Mouse (Mus musculus): ENCODE data around the gene Car8. TPM values are rescaled to one million over a fixed set of nuclear protein-coding genes. Genes with fewer than 3 reads are reported as not detected.

The Car8 gene
- total RNA-seq (2021) = 10 to 100 TPM; 11.0 to 13.4 TPM
- long read RNA-seq, experiment 1, transcript Car8-201 (9 exons, 3,853 nt) = major isoform, 11 of 12 reads
- long read RNA-seq, experiment 1, partial matches to known transcripts = 1 of 12 reads
- long read RNA-seq, experiment 1, other reads (novel, unspliced or antisense) = 0 of 12 reads
- long read RNA-seq, experiment 2, transcript Car8-201 (9 exons, 3,853 nt) = major isoform, 9 of 11 reads
- long read RNA-seq, experiment 2, partial matches to known transcripts = 1 of 11 reads
- long read RNA-seq, experiment 2, other reads (novel, unspliced or antisense) = 1 of 11 reads

DNA sequence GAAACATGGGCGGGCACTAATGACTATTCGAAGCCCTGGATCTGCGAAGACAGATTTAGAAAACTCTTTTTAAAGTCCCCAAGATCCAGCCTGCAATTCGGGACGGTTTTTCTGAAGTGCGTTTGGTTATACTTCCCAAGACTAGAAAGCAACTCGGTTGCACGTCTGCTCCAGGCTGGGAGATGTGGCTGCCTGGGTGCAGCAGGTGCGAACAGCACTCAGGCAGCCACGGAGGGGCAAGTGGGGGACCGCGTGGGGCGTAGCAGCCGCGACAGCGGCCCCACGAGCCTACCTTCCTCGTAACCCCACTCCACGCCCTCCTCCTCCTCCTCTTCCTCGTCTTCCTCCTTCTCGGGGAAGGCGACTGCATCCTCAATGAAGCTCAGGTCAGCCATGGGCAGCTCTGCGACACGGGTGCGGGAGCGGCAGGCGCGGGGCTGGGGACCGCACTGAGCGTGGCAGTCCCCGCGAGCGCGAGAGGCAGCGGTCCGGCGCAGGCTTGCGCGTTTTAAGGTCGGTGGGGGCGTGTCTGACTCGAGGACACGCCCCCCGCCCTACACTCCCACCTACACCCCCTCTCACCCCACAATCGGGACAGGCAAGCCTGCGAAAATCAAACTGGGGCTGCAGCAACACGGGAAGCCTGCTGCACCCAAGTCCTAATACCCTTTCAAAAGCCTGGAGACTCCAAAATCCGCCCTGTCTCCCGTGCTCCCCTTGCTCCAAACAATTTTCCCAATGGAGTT is at the start of gene Car8:
TSS of gene Car8 (minus strand) at position 482 of the 746 bp plus-strand sequence.
- intact Hi-C loops (cut with DNase I) = no loop called here
- DNase-seq (ENCODE audit: low spot score in 2 of 2) = peak; percentile 5 to 47

DNA sequence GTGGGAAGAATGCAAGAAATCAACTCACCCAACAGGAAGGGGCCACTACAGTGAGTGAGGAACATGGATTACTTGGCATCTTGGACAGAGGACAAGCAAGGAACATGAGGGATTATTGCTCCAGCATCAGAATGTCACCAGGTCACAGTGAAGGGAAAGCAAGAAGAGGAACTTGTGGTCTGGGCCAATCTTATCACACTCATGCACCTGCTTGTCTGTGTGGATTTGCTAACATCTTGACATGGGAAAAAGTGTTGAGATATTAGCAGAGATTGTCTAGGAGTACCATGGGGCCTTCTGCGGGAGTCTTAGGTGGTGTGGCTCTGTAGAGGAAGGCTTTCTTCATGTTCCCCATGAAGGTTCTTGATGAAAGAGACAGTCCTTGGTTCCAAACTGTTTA is 46.1 kb upstream of the Car8 start:
- DNase-seq (ENCODE audit: low spot score in 2 of 2) = no peak
- intact Hi-C loops (cut with DNase I) = no loop called here

DNA sequence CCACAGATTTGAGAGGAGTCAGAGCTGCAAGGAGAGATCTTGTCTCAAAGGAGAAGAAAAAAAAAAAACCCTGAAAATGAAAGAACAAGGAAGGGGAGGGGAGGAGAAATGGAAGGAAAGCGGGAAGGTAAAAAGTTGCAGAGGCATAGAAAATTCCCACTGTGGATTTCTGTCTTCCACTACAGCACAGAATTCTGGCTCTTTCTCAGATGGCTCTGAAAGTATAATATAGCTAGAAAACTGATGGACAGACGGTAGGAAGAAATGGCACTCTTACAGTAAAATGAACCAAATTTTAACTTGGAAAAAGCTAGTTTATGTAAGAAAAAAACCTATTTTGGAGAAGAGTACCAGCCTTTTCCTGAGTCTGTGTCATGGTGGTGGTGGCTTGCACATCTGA is 39.3 kb upstream of the Car8 start:
- DNase-seq (ENCODE audit: low spot score in 2 of 2) = no peak
- intact Hi-C loops (cut with DNase I) = no loop called here

DNA sequence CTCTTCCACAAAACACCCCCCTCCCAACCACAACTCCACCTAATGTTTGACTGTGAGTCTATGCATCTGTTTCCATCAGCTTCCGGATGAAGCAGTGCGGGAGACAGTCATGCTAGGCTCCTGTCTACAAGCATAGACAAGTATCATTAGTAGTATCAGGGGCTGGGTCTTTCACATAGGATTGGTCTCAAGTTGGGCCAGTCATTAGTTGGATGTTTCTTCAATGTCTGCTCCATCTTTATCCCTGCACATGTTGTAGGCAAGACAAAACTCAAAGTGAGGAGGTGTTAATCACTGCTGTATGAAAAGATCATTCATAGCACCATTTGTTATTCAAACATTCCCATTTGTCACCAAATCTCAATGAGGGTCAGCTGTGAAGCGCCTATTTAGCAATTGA is 11.0 kb upstream of the Car8 start:
- DNase-seq (ENCODE audit: low spot score in 2 of 2) = no peak
- intact Hi-C loops (cut with DNase I) = no loop called here

DNA sequence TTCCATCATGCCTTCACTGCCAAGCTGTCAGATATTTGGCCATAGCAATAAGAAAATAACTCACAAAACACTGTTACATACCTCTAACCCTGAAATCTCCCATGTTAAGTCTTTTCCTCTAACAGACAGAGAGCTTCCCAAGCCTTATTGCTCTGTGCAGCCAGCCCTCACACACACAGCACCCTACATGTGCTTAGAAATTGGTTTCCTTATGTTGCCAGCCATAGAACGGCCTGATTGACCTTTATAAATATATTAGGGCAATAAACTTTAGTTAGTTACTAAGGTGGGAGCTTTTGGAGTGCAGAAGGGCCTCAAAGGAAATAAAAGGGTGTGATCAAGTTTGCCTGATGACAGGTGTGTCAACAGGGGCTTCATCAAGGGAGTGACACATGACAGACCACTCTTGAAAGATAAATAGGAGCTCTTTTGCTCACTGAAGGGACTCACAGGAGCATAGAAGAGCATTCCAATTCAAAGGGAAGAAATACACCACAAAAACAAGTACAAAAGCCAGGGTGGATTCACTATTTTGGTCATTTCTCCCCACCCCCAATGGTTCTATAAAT is 6.7 kb upstream of the Car8 start:
- no peak for DNase-seq (ENCODE audit: low spot score in 2 of 2)
- intact Hi-C loops (cut with DNase I) = no loop called here

DNA sequence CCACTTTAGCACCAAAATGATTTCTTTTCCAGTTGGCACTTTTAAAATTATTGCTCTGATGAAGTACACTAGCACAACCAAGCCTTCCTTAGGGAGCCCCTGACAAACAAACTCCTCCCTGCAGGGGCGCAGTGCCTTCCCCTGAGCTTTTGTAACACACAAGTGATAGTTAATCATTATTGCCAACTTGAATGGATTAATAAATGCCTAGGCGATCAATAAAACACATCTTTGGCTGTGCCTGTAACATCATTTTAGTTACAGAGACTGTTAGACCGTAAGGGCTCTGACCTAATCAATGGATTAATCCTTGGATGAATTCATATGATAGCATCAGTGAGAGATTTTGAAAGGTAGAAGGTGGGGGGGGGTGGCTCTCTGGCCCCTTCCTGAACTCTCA is 6.2 kb upstream of the Car8 start:
- DNase-seq (ENCODE audit: low spot score in 2 of 2) = no peak
- intact Hi-C loops (cut with DNase I) = no loop called here

DNA sequence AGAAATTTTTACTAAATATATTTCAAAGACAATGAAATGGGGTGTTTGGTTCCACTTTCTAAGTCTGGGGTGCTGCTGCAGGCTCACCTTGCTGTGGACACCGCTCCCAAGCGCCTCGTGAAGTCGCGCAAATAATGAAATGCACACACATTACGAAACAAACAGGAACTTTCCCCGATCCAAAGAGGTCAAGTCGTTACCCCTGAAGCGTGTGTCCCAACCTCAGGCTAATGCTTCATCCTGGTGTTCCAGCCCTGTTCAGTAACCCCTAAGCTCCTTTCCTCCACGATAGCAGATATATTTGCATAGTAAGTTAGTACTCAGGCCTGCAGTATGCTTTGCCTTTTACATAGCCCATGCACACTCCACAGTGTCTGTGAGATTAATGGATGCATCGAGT is 858 bp upstream of the Car8 start:
- no peak for DNase-seq (ENCODE audit: low spot score in 2 of 2)
- intact Hi-C loops (cut with DNase I) = no loop called here

DNA sequence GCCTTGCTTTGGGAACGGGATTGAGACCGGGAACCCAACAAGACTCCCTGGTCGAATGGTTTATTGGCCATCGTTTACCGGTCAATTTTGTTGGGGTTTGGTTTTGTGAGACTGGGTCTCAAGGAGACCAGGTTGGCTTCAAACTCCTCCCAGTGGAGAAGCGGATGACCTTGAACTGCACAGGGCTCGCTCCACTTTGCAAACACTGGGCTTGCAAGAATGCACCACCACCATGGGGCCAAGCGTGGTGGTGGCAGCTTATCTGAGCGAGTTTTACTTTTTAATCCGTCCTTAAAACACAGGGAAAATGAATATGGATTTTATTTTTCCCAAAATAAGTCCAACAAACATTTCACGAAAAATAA is 447 bp upstream of the Car8 start:
- DNase-seq (ENCODE audit: low spot score in 2 of 2) = no peak
- intact Hi-C loops (cut with DNase I) = no loop called here

DNA sequence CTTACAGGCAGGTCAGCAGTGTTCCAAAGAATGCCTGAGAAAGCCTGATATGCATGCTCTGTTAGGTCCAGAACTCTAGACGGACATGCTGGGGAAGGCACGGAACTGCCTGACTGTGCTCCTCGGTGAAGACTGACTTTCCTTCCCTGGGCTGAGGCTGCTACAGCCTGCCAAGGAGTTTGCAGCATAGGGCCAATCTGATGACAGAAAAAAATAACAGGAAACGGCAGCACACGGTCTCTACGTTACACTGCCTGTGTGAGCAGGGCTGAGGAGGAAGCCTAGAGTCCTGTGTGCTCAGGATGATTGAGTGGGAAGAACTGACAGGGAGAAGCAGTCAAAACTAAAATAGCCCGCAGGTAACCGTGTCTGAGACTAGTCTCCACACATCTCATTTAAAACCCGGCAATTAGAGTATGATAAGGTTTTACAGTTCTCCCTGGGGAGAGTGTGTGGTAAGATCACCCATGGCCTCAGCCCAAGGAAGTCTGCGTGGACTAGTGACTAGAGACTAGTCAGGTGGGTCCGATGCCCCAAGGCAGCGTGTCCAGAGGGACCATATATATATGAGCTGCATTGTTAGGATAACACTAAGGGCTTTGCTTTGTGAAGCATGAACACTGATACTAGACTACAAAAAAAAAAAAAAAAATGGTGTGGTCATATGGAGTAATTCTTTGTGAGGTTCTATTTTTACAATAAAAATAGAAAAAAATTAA is 6.3 kb downstream of the Car8 start:
- DNase-seq (ENCODE audit: low spot score in 2 of 2) = no peak
- intact Hi-C loops (cut with DNase I) = no loop called here

DNA sequence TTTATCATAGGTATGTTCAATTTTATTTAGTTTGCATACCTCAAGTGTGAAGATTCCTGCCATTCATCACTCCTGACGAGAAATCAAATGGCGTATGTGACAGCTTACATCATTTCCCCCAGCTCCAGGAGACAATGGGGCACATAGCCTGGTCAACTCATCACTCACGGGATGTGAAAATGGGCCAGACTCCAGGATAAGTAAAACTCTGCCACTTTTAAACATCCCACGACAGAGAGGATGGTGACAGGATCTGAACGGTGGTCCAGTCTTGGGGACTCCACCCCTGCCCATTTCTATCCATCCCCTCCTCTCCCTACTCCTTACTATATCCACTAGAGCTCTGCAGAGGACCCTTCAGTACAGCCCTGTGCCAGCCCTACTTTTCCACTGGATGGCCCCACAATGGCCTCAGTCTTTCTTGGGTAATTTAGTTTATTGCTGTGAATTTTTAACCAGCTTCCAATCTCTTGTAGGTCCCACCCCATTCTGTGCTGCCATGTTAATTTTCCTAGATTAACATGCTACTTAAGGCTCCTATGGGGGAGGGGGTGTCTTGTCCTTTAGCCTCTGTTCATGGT is 7.5 kb downstream of the Car8 start:
- DNase-seq (ENCODE audit: low spot score in 2 of 2) = no peak
- intact Hi-C loops (cut with DNase I) = no loop called here

DNA sequence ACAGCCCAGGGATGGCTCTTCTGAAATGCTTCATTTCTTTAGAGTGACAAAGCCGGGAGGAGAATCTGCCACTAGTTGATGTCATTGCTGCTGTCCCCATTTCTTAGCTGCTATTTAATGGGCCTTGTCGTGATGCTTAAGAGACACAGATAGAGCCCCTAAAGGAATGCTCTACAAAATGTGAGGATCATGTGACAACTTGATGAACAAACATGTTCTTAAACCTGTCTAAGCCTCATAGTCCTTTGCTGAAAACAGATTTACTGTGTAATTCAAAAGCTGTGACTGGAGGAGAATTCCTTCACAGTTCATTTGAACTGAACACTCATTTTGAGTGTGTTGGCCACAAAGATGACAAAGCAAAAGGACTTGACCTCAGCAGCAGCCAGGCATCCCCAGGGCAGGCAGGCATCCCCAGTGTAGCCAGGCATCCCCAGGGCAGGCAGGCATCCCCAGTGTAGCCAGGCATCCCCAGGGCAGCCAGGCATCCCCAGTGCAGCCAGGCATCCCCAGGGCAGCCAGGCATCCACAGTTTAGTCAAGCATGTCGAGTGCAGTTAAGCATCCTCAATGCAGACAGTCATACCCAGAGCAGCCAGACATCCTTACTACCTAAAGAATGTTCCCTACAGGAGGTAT is 9.1 kb downstream of the Car8 start:
- intact Hi-C loops (cut with DNase I) = no loop called here
- DNase-seq (ENCODE audit: low spot score in 2 of 2) = no peak

DNA sequence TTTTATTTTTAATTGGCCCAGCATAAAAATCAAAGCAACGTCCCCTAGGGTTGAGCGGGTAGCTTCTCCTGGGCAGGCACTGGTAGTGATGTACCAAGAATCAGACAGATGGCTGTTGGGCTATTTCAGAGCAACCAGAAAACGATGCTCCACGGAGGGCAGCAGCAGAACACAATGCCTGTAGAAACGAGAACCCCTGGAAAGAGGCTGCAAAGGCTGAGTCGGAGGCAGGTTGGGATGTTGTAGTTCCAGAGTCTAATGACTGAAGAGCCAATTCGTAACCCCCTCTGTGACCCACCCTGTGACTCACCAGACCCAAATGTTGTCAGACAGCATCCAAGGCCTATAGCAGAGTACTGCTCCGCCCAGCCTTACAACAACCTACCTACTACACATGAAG is 19.9 kb downstream of the Car8 start:
- intact Hi-C loops (cut with DNase I) = no loop called here

DNA sequence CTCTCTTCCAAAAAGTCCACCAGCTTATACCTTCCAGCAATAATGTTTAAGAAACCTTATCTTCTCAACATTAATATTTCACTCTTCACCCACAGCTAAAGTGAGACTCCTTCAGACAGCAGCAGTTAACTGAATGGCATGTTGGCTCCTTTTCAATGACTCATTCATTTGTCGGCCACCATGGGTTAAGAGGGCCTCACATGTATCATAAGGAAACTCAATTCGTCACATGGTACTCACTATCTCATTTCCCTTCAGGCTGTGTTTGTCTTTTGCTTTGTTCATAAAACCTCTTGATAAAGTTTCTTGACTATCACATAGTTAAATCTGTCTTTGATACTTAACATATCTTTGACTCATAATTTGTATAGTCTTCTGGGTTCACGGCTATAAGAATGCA is 20.8 kb downstream of the Car8 start:
- DNase-seq (ENCODE audit: low spot score in 2 of 2) = no peak
- intact Hi-C loops (cut with DNase I) = no loop called here

More for the DNA sequence above, 19.9 kb downstream of the Car8 start:
- no peak for DNase-seq (ENCODE audit: low spot score in 2 of 2)

DNA sequence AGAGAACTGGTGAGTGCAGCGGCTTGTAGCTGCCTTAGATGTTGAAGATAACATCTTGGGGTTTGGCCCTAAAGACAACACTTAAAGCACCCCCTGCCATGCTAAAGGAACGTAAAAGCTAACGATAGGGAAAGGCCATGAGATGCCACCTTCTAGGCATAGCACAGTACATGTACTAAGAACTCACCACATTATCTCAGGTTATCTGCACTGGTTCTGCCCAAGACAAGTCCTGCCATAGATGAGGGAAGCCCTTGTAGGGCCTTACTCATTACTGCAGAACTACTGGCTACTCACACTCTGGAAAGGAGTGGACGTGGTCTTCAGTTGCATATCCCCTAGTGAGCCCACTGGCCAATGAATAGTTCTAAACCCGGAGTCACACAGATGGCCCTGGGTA is 21.6 kb downstream of the Car8 start:
- intact Hi-C loops (cut with DNase I) = no loop called here
- no peak for DNase-seq (ENCODE audit: low spot score in 2 of 2)

DNA sequence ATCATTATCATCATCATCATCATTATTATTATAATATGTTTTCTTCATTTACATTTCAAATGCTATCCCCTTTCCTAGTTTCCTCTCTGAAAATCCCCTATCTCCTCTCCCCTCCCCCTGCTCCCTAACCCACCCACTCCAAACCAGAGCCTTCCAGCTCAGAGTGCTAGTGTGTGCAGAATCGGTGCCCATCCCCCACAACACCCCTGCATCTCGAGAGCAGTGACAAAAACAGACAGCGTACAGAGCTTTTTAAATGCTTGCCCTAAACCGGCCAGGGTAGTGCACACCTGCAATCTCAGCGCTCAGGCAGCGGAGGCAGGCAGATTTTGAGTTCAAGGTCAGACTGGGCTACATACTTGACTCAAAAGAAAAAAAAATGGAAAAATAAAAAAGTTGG is 22.3 kb downstream of the Car8 start:
- DNase-seq (ENCODE audit: low spot score in 2 of 2) = peak; percentile 19 to 26
- intact Hi-C loops (cut with DNase I) = no loop called here

DNA sequence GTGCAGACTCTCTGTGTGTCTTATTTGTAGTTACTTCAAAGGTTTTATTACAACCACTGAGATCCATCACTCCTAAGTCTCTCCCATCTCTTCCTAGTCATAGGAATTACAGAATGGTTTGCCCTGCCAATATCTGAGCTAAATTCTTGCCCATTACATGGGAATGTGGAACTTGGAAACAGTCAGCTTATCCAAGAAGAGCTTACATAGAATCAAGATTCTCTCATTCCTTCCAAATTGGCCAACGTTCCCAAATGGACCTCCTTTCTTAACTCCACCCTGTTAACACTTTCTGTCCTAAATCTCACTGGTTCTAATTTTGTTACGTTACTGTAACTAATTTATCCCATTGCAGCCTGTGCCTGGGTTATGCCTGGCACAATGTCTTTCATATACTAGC is 25.2 kb downstream of the Car8 start:
- no peak for DNase-seq (ENCODE audit: low spot score in 2 of 2)
- intact Hi-C loops (cut with DNase I) = no loop called here

DNA sequence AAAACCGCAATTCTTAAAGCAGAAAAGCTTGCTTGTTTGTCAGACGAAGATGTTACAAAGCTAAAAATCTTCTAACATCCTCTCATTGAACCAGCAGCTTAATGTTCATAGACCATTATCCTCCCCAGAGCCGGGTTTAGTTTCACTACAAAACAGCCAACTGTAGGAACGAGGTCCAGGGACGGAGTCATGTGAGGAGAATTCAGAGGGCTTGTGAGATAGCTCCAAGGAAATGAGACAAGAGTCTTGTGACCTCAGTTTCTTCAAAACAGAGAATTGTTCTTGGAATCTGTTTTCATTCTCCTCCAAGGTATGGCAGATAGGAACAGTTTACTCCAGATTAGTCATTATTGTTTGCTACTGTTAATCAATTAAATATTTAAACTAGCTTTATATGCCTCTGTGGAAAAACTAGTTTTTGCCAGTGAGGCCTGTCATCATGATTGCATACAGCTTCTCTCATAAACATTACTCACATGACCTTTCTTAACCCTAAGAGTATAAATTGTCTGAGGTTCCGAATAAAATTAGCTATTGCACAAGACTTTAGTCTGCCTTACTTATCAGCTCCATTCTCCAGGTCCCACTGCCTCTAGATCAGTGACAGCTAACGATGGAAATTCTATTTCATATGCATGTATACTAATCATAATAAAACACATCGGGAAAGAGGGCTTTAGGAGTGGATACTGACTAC is 25.8 kb downstream of the Car8 start:
- intact Hi-C loops (cut with DNase I) = no loop called here
- DNase-seq (ENCODE audit: low spot score in 2 of 2) = no peak

DNA sequence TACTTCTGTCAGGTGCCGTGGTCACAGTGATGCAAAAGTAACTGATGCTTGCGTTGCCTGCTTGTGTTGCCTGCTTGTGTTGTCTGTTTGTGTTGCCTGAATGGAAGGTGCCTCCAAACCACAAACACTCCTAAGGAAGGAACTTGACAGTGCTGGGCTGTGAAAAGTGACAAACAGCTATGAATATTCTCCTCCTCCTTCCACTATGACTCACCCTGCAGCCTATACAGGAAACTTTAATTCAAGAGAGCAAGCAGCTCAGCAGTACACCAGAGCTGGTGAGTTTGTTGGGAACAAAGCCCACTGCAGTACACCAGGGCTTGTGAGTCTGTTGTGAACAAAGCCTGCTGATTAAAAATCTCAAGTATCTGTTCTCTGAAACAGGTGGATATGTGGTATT is 28.4 kb downstream of the Car8 start:
- DNase-seq (ENCODE audit: low spot score in 2 of 2) = no peak
- intact Hi-C loops (cut with DNase I) = no loop called here

DNA sequence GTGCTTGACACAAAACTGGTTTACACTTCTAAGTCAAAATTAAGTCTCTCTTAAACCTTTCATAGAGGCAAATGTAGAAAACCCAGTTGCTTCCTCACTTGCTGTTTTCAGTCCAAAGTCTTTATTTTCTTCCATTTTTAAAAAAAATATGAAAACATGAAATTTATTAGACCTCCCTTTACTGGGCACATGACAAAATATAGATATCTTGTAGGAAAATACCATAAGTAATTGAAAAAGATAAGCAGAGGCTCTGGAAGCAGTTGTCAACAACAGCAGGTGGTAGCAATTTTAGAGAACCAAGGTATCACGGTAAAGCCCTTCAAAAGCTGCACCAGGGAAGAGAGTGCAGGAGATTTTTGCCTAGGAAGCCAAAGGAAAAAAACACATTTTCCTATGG is 30.9 kb downstream of the Car8 start:
- DNase-seq (ENCODE audit: low spot score in 2 of 2) = no peak
- intact Hi-C loops (cut with DNase I) = no loop called here

Measured in left cerebral cortex, postnatal 14 days (tissue).